Mouse (Mus musculus): ENCODE measurements at regions not wholly inside any gene's neighbourhood (a gene's known extent, or its start where the extent isn't known, plus 50 kb on each side); places are given as distances from the start of the nearest gene placed in this dataset.
A peak's percentile ranks its signal among the peaks of the same experiment; 100 is the strongest.

DNA sequence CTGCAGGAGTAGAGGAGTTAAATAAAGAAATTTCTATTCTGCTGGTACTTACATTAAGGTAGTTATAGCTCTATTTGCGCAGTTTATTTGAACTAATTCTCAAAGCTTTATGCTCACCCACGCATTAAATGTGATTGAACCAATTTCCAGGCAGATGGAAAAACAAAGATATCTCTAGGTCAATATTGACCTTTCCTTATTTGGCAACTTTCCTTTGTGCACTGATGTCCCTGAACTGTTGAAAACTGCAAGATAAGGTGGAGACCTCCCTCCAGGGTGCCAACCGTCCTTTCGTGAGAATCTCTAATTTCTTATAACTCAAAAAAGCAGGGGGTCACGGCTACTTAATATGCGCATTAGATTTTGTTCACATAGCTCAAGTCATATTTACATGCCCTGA is 52.6 kb upstream of the Prss23 start:
- Histone ChIP-seq H3K4me3 (ENCODE audit: insufficient read depth, low read depth, low read length) (no peak overlapping the region), H3K27ac (replicated peaks; ENCODE audit: insufficient read depth, low read depth, low read length) (no peak overlapping the region), H3K27me3 (ENCODE audit: control insufficient read depth, insufficient read depth, low read length) (no peaks in the 10 kb centered on the region; the same call in 1 of the 2 replicates), H3K9ac (ENCODE audit: low read depth, low read length) (no peak overlapping the region), H3K36me3 (ENCODE audit: control insufficient read depth, insufficient read depth, low read length) (no peaks in the 10 kb centered on the region), H3K4me1 (ENCODE audit: control insufficient read depth, insufficient read depth, low read length) (no peaks in the 10 kb centered on the region), H3K79me2 (ENCODE audit: control insufficient read depth, insufficient read depth, low read length) (no peaks in the 10 kb centered on the region)
- peak; percentile 51 for DNase-seq (ENCODE audit: extremely low read depth, low read depth, low spot score)
- 28% methylated on average over 6 of the region's 6 CpGs for WGBS
- TF ChIP-seq POLR2A (IDR thresholded peaks at IDR 0.05; ENCODE audit: extremely low read depth, insufficient read depth, low read length) = no peak
- TF ChIP-seq CTCF (IDR thresholded peaks at IDR 0.05; ENCODE audit: low read depth, low read length) = no peak
